Mouse (Mus musculus) forelimb bud, embryonic 11.5 days (tissue): ENCODE results near the gene Lgr6.

Source experiments
- DNase-seq: peaks from one replicate; pipeline ENCODE4 v3.0.0-alpha.2; 2012; ENCODE audit warnings: low read depth, low spot score

The Lgr6 gene

GRCm38 (mm10) chr1:134960634-134961033 is 144.4 kb downstream of the Lgr6 start:
- no peak for DNase-seq

GRCm38 (mm10) chr1:134955637-134956176 is 149.4 kb downstream of the Lgr6 start, which contains the start of gene Ppp1r12b:
Ppp1r12b (minus strand) TSS chr1:134955942.
- peak; percentile 94 for DNase-seq

- DNase-seq = no peak
Measured at GRCm38 (mm10) chr1:134955050-134955636, 149.9 kb downstream of the Lgr6 start.

GRCm38 (mm10) chr1:134949946-134950345 is 155.1 kb downstream of the Lgr6 start:
- no peak for DNase-seq

GRCm38 (mm10) chr1:134947590-134947989 is 157.5 kb downstream of the Lgr6 start:
- DNase-seq = no peak

GRCm38 (mm10) chr1:134942898-134943297 is 162.2 kb downstream of the Lgr6 start:
- no peak for DNase-seq

GRCm38 (mm10) chr1:134940863-134941262 is 164.2 kb downstream of the Lgr6 start:
- DNase-seq = no peak

GRCm38 (mm10) chr1:134938233-134938632 is 166.8 kb downstream of the Lgr6 start:
- DNase-seq = no peak

- DNase-seq = no peak
Measured at GRCm38 (mm10) chr1:134936335-134936734, 168.7 kb downstream of the Lgr6 start.
